Mouse (Mus musculus): ENCODE measurements at regions not wholly inside any gene's neighbourhood (a gene's known extent, or its start where the extent isn't known, plus 50 kb on each side); places are given as distances from the start of the nearest gene placed in this dataset.

DNA sequence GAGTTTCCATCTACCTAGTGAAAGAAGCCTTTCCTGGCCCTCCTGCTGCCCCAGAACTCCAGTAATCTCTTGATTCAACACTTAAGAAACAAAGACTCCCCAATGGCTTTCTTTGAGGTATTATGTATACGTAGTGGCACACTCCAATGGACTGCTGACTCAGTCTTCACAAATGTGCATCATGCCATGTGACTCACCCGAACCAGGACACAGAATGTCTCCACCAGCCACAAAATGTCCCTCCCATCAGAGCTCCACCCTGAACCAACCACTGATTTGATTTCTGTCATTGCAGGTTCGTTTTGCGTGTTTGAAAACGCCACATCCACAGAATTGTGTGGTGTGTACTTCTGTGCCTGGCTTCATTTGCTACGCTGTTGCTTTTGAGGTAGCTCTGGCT is 75.8 kb upstream of the Maf start:
- TF ChIP-seq CTCF (IDR thresholded peaks at IDR 0.05; ENCODE audit: control insufficient read depth, insufficient read depth, insufficient replicate concordance, low read depth, low read length) (no peak), POLR2A (IDR thresholded peaks at IDR 0.05; ENCODE audit: control insufficient read depth, low read depth, low read length) (no peak)
